Mouse (Mus musculus): ENCODE measurements around the gene Csad.

DNA sequence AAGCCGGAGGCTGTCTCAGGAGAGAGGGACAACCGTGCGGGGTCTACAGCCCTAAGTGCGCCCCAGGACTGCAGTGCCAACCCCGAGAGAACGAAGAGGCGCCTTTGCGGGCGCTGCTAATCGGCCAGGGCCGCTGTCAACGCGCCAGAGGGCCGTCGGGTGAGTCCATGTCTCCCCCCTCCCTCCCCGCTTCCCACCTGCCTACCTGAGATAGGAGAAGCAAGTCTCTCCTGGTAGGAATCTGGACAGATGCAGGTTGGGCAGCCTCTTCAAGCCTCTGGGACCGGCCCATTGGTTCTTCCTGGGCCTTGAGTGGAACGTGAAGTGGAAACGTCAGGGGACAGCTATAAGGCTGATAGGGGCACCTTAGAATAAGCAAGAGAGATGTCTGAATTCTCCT is 59.8 kb downstream of the Csad start:
- TF ChIP-seq CTCF (conservative IDR thresholded peaks at IDR 0.05; ENCODE audit: low read length) (no peak), POU5F1 (IDR thresholded peaks at IDR 0.05; ENCODE audit: borderline replicate concordance, low read length) (no peak), NANOG (IDR thresholded peaks at IDR 0.05; ENCODE audit: borderline replicate concordance, low read length) (no peak)

All from E14TG2a.4 (cell line).